Mouse (Mus musculus) lung, adult 2 months (tissue): ENCODE data around the gene Klc1.

Experiments
- CTCF ChIP-seq: fragments of 200-500 bp; IDR thresholded peaks from 2 replicates; pipeline ENCODE4 v1.5.1; 2011; ENCODE audit warnings: mild to moderate bottlenecking, low read length, control low read depth; ENCODE audit not compliant: insufficient read depth
- POLR2A ChIP-seq: fragments of 200-500 bp; IDR thresholded peaks from 2 replicates; pipeline ENCODE4 v1.6.1; 2011; ENCODE audit warnings: low read depth, mild to moderate bottlenecking, control low read depth, low read length, borderline replicate concordance; ENCODE audit errors: extremely low read depth

- no peak for TF ChIP-seq CTCF
- no peak for TF ChIP-seq POLR2A
Measured at GRCm38 (mm10) chr12:111814769-111815762, 56.4 kb downstream of the Klc1 start.
